Mouse (Mus musculus) gastrocnemius, adult 2 months (tissue): ENCODE results near the gene Lce1m. TPM values are rescaled to one million over a fixed set of nuclear protein-coding genes. Genes with fewer than 3 reads are reported as not detected.
"Not testable (repeated sequence)": the region's sequence is repeated elsewhere in the genome, so short reads cannot be mapped to it uniquely, and the experiment has no call there.

Experiments
- DNase-seq: peaks from one replicate; pipeline ENCODE4 v3.0.0; 2022
- H3K27ac ChIP-seq: fragments of 200-600 bp; 2 replicates; pipeline ENCODE4 v1.8.1; 2022; ENCODE audit warnings: mild to moderate bottlenecking
- H3K4me3 ChIP-seq: fragments of 200-600 bp; 2 replicates; pipeline ENCODE4 v1.8.1; 2022; ENCODE audit warnings: mild to moderate bottlenecking, moderate library complexity
- CTCF ChIP-seq: fragments of 200-600 bp; IDR thresholded peaks from 2 replicates; pipeline ENCODE4 v1.8.1; 2022; ENCODE audit warnings: antibody characterized with exemption, mild to moderate bottlenecking, moderate library complexity
- intact Hi-C: fragments of 180-260 bp; cut with DNase I; formaldehyde crosslinking; loops from one replicate; pipeline ENCODE4 v1.15.1; 2025
- long read RNA-seq, 2 experiments: library from polyadenylated mRNA; stranded (forward); transcript quantifications; one replicate each; pipeline ENCODE4 v2.0.0; 2021
- total RNA-seq, 2 experiments: library from RNA; stranded (reverse); gene quantifications; 2 replicates each; pipeline ENCODE4 v1.2.3; 2021

Lce1m gene
- total RNA-seq, result not detected
- long read RNA-seq, experiment 1, result 0 reads
- long read RNA-seq, experiment 2, result 0 reads

DNA sequence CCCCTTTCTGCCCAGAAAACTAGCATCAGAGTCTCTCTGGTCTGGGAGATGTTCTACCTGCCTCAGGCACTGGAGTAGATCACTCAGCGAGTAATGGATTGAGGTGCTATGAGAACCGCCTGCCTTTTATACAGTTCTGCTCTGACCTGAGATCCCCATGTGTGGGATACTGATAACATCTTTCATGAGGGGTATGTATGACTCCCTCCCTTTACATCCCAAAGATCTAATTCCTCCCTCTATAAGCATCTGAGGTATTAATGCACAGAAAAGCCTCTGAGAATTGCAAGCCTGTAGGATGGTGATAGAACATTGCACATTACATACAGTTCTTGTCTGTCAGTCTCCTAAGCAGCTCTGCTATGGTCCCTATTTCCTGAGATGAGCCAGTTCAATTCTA lies at the start of gene Lce1m:
TSS of gene Lce1m (minus strand) at position 101 of the 400 bp plus-strand sequence.
- Histone ChIP-seq H3K4me3 (no peak within 1 kb of the TSS), H3K27ac (no peak within 1 kb of the TSS)
- TF ChIP-seq CTCF, result no peak
- intact Hi-C loops, result no loop called here
- no peak for DNase-seq

DNA sequence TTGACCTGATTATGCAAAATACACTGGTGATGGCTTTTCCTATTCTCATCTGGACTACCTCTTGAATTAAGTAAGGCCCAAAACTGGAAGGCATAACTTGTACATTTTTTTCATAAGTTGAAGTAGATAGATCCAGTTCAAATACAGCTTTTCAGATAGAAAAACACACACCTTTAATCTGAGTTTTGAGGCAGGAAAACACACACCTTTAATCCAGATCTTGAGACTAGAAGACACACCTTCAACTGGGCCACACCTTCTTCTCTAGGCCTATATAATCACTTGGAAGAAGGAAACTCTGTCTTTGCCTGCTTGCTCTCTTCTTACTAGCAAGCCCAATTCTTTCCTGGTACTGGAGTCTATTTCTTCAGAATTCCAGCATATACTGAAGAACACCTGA lies 49.7 kb upstream of the Lce1m start, which contains the start of gene Gm4858:
TSS of gene Gm4858 (plus strand) at position 301 of the 400 bp plus-strand sequence.
- intact Hi-C loops, DNase-seq, H3K27ac ChIP-seq: not testable (repeated sequence)

GRCm38 (mm10) chr3:93052826-93053474 lies 34.1 kb upstream of the Lce1m start:
- peak; percentile 40 for TF ChIP-seq CTCF
- no peak for DNase-seq

More for the DNA sequence above, 49.7 kb upstream of the Lce1m start, which contains the start of gene Gm4858:
- H3K4me3 ChIP-seq, result not testable (repeated sequence)

DNA sequence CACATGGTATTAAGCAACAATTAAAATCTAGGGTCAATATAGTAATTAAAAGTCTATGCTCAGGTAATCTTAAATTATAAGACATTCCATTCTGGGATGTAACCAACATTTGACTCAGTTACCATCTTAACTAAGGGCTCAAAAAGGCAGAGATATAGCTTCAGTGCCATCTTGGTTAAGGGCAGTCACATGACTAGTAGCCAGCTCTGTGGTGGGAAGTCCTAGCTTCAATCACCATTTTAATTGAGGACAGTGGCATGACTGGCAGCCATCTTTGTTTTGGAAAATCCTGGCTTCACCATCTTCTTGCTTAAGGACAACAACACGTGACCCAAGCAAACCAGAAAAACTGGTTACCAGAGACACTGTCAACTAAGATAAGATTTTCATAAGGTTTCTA lies 31.3 kb upstream of the Lce1m start:
- Histone ChIP-seq H3K4me3 (no peak overlapping the region), H3K27ac (no peak overlapping the region)
- DNase-seq, result no peak
- intact Hi-C loops, result no loop called here
- TF ChIP-seq CTCF, result no peak

More at GRCm38 (mm10) chr3:93052826-93053474, 34.1 kb upstream of the Lce1m start:
- no peak overlapping the region for H3K4me3 ChIP-seq
- H3K27ac ChIP-seq, result no peak overlapping the region
- intact Hi-C loops, result no loop called here

DNA sequence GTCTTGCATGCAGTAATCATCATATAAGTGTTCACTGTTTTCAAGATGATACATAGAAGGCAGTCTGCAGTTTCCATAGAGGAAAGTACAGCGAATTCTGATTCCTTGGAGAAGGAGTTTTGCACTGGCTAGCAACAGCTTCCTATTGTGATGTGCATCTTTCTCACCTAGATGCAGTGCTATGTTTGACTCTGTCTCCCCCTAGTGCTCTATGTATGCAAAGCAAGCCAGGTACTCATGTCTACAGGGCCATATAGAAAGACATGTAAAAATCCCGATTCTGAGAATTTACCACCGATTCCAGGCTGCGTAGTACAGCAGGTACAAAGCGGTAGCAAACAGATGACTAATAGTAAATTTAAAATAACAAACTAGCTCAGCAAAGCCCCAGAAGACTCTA lies 12.6 kb upstream of the Lce1m start:
- TF ChIP-seq CTCF, result peak; percentile 56
- intact Hi-C loops, result no loop called here
- DNase-seq, result no peak

GRCm38 (mm10) chr3:93025486-93025885 lies 6.6 kb upstream of the Lce1m start:
- H3K4me3 ChIP-seq, result no peak overlapping the region
- no peak for DNase-seq
- no peak for TF ChIP-seq CTCF
- H3K27ac ChIP-seq, result no peak overlapping the region
- intact Hi-C loops, result no loop called here

More for the DNA sequence above, 12.6 kb upstream of the Lce1m start:
- no peak overlapping the region for H3K27ac ChIP-seq
- H3K4me3 ChIP-seq, result no peak overlapping the region

DNA sequence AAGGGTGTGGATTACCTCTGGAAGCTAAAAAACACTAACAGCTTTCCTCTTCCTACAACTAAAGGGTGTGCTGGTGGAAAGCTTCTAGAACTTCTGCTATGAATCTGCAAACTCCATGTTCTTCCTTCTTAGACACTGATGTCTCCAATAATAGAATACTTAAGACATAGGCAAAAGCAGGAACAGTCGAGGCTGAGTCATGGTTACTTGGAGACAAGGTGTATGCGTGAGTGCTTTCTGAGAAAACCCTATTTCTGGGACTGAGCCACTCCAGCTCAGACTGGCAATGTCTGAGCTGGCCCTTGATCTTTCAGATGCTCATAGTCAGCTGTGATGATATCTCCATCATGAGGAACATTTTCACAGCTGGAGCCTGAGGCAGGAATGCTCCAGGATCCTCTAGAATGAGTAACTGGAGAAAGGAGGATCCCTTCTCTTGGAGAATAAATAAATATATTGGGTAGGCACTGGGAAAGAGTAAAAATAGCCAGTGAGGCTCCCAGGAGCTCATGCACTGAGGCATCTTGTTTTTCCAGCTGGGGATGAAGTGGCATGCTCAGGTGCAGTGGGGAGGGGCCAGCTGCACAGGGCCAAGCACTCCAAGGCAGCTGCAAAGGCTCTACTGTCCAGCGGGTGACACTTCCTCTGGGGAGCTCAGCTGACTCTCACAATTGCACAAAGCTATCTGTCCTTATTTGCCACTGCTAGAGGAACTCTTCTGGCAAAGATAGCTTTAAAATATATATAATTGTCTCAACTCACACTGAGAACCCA lies 4.7 kb upstream of the Lce1m start:
- Histone ChIP-seq H3K27ac (no peak overlapping the region), H3K4me3 (no peak overlapping the region)
- DNase-seq, result no peak
- intact Hi-C loops, result no loop called here
- TF ChIP-seq CTCF, result no peak

- no peak for DNase-seq
- intact Hi-C loops, result no loop called here
- TF ChIP-seq CTCF, result no peak
- Histone ChIP-seq H3K4me3 (no peak overlapping the region), H3K27ac (no peak overlapping the region)
These were observed 2.3 kb upstream of the Lce1m start for GRCm38 (mm10) chr3:93021171-93021570.

DNA sequence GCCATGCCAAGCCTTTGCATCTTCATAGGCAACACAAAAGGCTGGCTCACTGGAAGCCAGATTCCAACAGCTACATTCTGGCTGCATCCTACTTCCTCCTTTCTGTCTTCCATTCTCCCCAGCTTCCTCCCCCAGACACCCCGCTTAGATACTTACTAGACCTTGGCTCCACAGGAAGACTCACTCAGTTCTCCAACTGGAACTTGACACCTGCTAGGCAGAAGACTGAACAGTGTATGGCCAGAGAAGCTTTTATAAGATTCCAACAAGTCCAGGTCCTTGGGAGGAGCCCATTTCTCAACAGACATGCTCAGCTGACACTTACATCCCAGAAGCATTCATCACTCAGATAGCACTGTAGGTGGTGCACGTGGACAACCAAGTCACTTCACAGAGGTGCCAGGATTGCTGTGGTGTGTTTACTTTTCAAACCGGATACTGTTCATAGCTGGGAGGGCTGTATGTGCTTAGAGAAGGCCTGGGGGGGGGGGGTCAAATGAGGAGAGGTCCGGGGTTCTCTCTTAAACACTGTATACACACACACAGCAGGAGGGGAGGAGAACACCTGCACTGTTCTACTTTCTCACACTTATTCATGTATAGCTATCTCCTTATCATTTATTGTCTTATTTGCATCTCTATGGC lies 3.3 kb downstream of the Lce1m start, which contains the start of gene Crct1:
TSS of gene Crct1 (minus strand) at position 228 of the 645 bp plus-strand sequence.
- H3K4me3 ChIP-seq, result peak within 1 kb of the TSS; percentile 62
- DNase-seq, result no peak
- TF ChIP-seq CTCF, result no peak
- no peak within 1 kb of the TSS for H3K27ac ChIP-seq
- intact Hi-C loops, result no loop called here

DNA sequence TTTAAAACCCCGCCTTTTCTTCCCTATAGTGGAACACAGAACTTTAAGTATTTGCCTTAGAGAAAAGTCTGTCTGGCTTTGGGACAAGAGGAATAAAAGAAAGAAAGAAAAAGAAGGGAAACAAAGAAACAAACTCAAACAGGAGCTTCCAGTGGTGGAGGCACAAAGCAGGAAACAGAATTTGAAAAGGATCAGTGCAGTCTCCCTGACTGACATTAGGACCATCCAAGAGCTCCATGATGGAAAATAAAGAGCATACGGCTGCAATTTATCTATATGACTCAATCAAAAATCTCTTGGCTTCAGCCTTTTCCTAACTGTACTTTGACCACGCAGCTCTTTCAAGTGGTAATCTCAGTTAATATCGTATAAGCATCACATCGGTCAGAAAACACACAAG lies 4.0 kb downstream of the Lce1m start:
- DNase-seq, result no peak
- Histone ChIP-seq H3K27ac (no peak overlapping the region), H3K4me3 (peak overlapping the region; percentile 62)
- intact Hi-C loops, result no loop called here
- no peak for TF ChIP-seq CTCF

DNA sequence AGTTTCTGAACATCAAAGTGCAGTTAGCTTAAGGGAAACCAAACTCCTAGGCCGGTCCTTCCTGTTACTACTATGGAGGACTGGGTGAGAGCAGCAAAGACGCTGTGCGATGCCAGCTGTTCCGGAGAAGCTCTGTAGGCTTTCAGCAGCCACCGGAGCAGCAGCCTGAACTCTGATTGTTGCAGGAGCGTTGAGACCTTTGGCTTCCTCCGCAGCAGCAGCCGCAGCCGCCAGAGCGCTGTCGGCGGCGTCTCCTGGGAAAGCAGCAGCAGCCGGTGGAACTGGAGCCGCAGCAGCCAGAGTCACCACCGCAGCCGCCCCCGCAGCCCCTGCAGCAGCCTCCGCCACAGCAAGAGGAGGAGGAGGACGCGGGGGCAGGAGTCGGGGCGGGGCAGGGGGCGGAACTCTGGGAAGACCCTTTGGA lies 4.5 kb downstream of the Lce1m start:
- peak; percentile 32 for DNase-seq
- TF ChIP-seq CTCF, result no peak
- H3K4me3 ChIP-seq, result peak overlapping the region; percentile 62
- intact Hi-C loops, result no loop called here
- no peak overlapping the region for H3K27ac ChIP-seq

GRCm38 (mm10) chr3:93002843-93003242 lies 16.0 kb downstream of the Lce1m start:
- Histone ChIP-seq H3K27ac (no peak overlapping the region), H3K4me3 (no peak overlapping the region)
- intact Hi-C loops, result no loop called here
- DNase-seq, result no peak
- TF ChIP-seq CTCF, result no peak

- Histone ChIP-seq H3K4me3 (no peak overlapping the region), H3K27ac (no peak overlapping the region)
- intact Hi-C loops, result no loop called here
- no peak for TF ChIP-seq CTCF
- no peak for DNase-seq
These were observed 18.2 kb downstream of the Lce1m start for GRCm38 (mm10) chr3:93000621-93001020.
